Mouse (Mus musculus): ENCODE results near the gene Iqch.

- TF ChIP-seq CTCF (IDR thresholded peaks at IDR 0.05) = no peak
- TF ChIP-seq EP300 (IDR thresholded peaks at IDR 0.05) = no peak
Measured at GRCm38 (mm10) chr9:63623895-63624569, 21.7 kb upstream of the Iqch start.
